Mouse (Mus musculus) kidney, adult 2 months (tissue): ENCODE measurements around the gene Fbxw17.

Source experiments
- CTCF ChIP-seq: fragments of 200-500 bp; conservative IDR thresholded peaks from 2 replicates; pipeline ENCODE4 v1.5.1; 2011; ENCODE audit warnings: low read depth, mild to moderate bottlenecking, control low read depth, low read length, moderate library complexity, mixed read lengths; ENCODE audit not compliant: insufficient read depth, insufficient read length
- POLR2A ChIP-seq: fragments of 200-500 bp; IDR thresholded peaks from one replicate; pipeline ENCODE4 v1.6.1; 2011; ENCODE audit warnings: low read depth, low read length, control low read depth

GRCm38 (mm10) chr13:50453426-50453825, 35.8 kb downstream of the Fbxw17 start:
- TF ChIP-seq POLR2A (no peak), CTCF (no peak)
